Mouse (Mus musculus): Measurements from ENCODE around the gene Gm3127. TPM values are rescaled to one million over a fixed set of nuclear protein-coding genes. Genes with fewer than 3 reads are reported as not detected.
"Not testable (repeated sequence)": the region's sequence is repeated elsewhere in the genome, so short reads cannot be mapped to it uniquely, and the experiment has no call there.

Gene Gm3127
- not detected in 2 replicates for polyA plus RNA-seq (2015; fragmentation: Nextera tagmentation; extraction: Ambion mirVana)

GRCm38 (mm10) chr14:4164730-4165129, at the start of gene Gm3127:
Gene Gm3127, plus strand, starts transcription at chr14:4165030.
- H3K27ac ChIP-seq (replicated peaks); H3K9me3 ChIP-seq (replicated peaks); H3K9ac ChIP-seq (replicated peaks); H3K27me3 ChIP-seq (replicated peaks); H3K4me3 ChIP-seq (replicated peaks); H3K4me1 ChIP-seq; H3K4me2 ChIP-seq; ATAC-seq (ENCODE audit: low FRiP score); H3K36me3 ChIP-seq: not testable (repeated sequence)
- WGBS, result 89% methylated on average over 1 of the region's 2 CpGs

DNA sequence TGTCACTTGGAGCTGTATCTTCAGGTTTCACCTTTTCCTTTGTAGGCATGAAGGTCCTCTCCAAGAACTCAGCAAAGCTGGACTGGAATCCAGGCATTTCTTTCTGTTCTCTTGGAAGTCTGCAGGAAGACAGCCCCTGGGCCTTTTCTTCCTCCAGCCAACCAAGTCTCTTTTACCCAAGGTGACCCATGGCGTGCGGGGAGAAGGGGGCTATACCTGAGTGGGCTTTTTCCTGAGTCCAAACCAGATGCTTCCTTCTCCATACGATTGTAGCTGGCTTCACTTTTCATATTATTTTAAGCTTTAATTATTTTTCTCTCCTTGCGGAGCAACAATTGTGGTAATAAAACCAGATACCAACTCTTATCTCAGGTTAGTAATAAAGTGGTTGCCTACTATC, 23.2 kb upstream of the Gm3127 start:
- not testable (repeated sequence) for H3K9ac ChIP-seq (replicated peaks); H3K9me3 ChIP-seq (replicated peaks); H3K4me2 ChIP-seq; H3K27me3 ChIP-seq (replicated peaks); H3K4me1 ChIP-seq; H3K4me3 ChIP-seq (replicated peaks); H3K36me3 ChIP-seq; ATAC-seq (ENCODE audit: low FRiP score); H3K27ac ChIP-seq (replicated peaks)
- WGBS, result 95% methylated on average over 4 of the region's 4 CpGs

GRCm38 (mm10) chr14:4182030-4182429, 17.2 kb downstream of the Gm3127 start:
- peak overlapping the region; percentile 61 for H3K4me2 ChIP-seq
- H3K4me1 ChIP-seq; H3K27ac ChIP-seq (replicated peaks); ATAC-seq (ENCODE audit: low FRiP score); H3K36me3 ChIP-seq; H3K9me3 ChIP-seq (replicated peaks); H3K27me3 ChIP-seq (replicated peaks): not testable (repeated sequence)
- peak overlapping the region; percentile 41 for H3K9ac ChIP-seq (replicated peaks)
- peak overlapping the region; percentile 45 for H3K4me3 ChIP-seq (replicated peaks)
- 10% methylated on average over 12 of the region's 14 CpGs for WGBS

- WGBS, result 10% methylated on average over 41 of the region's 59 CpGs
- not testable (repeated sequence) for ATAC-seq (ENCODE audit: low FRiP score); H3K27ac ChIP-seq (replicated peaks); H3K9me3 ChIP-seq (replicated peaks); H3K27me3 ChIP-seq (replicated peaks); H3K36me3 ChIP-seq; H3K4me1 ChIP-seq
- H3K4me2 ChIP-seq, result peak within 1 kb of the TSS; percentile 61
- peak within 1 kb of the TSS; percentile 45 for H3K4me3 ChIP-seq (replicated peaks)
- H3K9ac ChIP-seq (replicated peaks), result peak within 1 kb of the TSS; percentile 41
Measured at GRCm38 (mm10) chr14:4182491-4183210, 17.8 kb downstream of the Gm3127 start, which contains the start of gene Gm2974. Gene Gm2974, plus strand, starts transcription at chr14:4182576.

- WGBS, result 32% methylated on average over 6 of the region's 10 CpGs
- not testable (repeated sequence) for H3K4me2 ChIP-seq; H3K27me3 ChIP-seq (replicated peaks)
Measured at GRCm38 (mm10) chr14:4183375-4183774, 18.5 kb downstream of the Gm3127 start.

More at GRCm38 (mm10) chr14:4183375-4183774, 18.5 kb downstream of the Gm3127 start:
- not testable (repeated sequence) for H3K4me3 ChIP-seq (replicated peaks); H3K9me3 ChIP-seq (replicated peaks); H3K4me1 ChIP-seq; H3K27ac ChIP-seq (replicated peaks); H3K9ac ChIP-seq (replicated peaks); H3K36me3 ChIP-seq; ATAC-seq (ENCODE audit: low FRiP score)

Other genes with a start within 250 kb of the Gm3127 start
- not detected in 2 replicates for gene Gm3029, start 233.3 kb upstream of the Gm3127 start, polyA plus RNA-seq (2015; fragmentation: Nextera tagmentation; extraction: Ambion mirVana)
- gene Gm3095, start 201.5 kb upstream of the Gm3127 start, polyA plus RNA-seq (2015; fragmentation: Nextera tagmentation; extraction: Ambion mirVana), result 1.8 and 2.0 TPM in 2 replicates
- gene Gm3099, start 166.6 kb upstream of the Gm3127 start, polyA plus RNA-seq (2015; fragmentation: Nextera tagmentation; extraction: Ambion mirVana), result not detected in 2 replicates
- gene Gm5796, start 141.1 kb upstream of the Gm3127 start, polyA plus RNA-seq (2015; fragmentation: Nextera tagmentation; extraction: Ambion mirVana), result 3.2 and 3.6 TPM in 2 replicates
- not detected in 2 replicates for gene Gm3115, start 80.9 kb upstream of the Gm3127 start, polyA plus RNA-seq (2015; fragmentation: Nextera tagmentation; extraction: Ambion mirVana)
- 4.1 and 6.7 TPM in 2 replicates for gene Gm8108, start 54.5 kb upstream of the Gm3127 start, polyA plus RNA-seq (2015; fragmentation: Nextera tagmentation; extraction: Ambion mirVana)
- 7.5 and 9.2 TPM in 2 replicates for gene Gm2974, start 17.5 kb downstream of the Gm3127 start, polyA plus RNA-seq (2015; fragmentation: Nextera tagmentation; extraction: Ambion mirVana)
- not detected in 2 replicates for gene Gm3138, start 84.6 kb downstream of the Gm3127 start, polyA plus RNA-seq (2015; fragmentation: Nextera tagmentation; extraction: Ambion mirVana)
- not detected in 2 replicates for gene Gm3149, start 152.3 kb downstream of the Gm3127 start, polyA plus RNA-seq (2015; fragmentation: Nextera tagmentation; extraction: Ambion mirVana)
- gene 2610042L04Rik, start 169.7 kb downstream of the Gm3127 start, polyA plus RNA-seq (2015; fragmentation: Nextera tagmentation; extraction: Ambion mirVana), result 5.2 and 5.7 TPM in 2 replicates
- not detected in 2 replicates for gene Gm3159, start 232.5 kb downstream of the Gm3127 start, polyA plus RNA-seq (2015; fragmentation: Nextera tagmentation; extraction: Ambion mirVana)

Measured in neural tube, embryonic 15.5 days (tissue).